Mouse (Mus musculus) brain, adult 2 months (tissue): ENCODE measurements at regions not wholly inside any gene's neighbourhood (a gene's known extent, or its start where the extent isn't known, plus 50 kb on each side); places are given as distances from the start of the nearest gene placed in this dataset.

Source experiments
- DNase-seq: peaks from one replicate; pipeline ENCODE4 v3.0.0; 2011; ENCODE audit warnings: low read depth, low spot score

GRCm38 (mm10) chr14:105841888-105842287 lies 54.7 kb downstream of the Spry2 start:
- DNase-seq: peak; percentile 5

GRCm38 (mm10) chr14:105837533-105837932 lies 59.1 kb downstream of the Spry2 start:
- DNase-seq: no peak

GRCm38 (mm10) chr14:105830701-105831100 lies 65.9 kb downstream of the Spry2 start:
- no peak for DNase-seq

GRCm38 (mm10) chr14:105830301-105830700 lies 66.3 kb downstream of the Spry2 start:
- no peak for DNase-seq

- no peak for DNase-seq
Observed at GRCm38 (mm10) chr14:105823129-105823528, 73.5 kb downstream of the Spry2 start.

DNA sequence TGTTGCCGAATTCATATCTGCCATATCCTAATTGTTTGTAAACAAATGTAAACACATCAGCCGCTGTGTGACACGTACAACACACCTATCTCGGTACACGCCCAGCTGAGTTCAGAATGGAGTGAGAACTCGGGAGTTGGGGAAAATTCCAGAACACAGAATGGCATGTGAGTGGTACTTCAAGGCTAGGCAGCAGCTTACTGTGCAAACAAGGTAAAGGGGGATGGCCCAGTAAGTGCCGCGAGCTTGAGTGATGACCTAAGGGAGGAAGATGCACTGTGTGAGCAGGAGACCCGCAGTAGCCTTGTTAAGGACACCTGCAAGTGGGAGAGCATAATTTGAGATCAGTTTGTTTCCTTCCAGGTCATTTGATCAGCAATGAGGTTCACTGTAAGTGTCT lies 74.0 kb downstream of the Spry2 start:
- DNase-seq: no peak

GRCm38 (mm10) chr14:105819534-105819933 lies 77.1 kb downstream of the Spry2 start:
- DNase-seq: no peak

GRCm38 (mm10) chr14:105818841-105819240 lies 77.8 kb downstream of the Spry2 start:
- DNase-seq: peak; percentile 17

- no peak for DNase-seq
Observed at GRCm38 (mm10) chr14:105817481-105817880, 79.1 kb downstream of the Spry2 start.

GRCm38 (mm10) chr14:105815827-105816226 lies 80.8 kb downstream of the Spry2 start:
- peak; percentile 37 for DNase-seq

DNA sequence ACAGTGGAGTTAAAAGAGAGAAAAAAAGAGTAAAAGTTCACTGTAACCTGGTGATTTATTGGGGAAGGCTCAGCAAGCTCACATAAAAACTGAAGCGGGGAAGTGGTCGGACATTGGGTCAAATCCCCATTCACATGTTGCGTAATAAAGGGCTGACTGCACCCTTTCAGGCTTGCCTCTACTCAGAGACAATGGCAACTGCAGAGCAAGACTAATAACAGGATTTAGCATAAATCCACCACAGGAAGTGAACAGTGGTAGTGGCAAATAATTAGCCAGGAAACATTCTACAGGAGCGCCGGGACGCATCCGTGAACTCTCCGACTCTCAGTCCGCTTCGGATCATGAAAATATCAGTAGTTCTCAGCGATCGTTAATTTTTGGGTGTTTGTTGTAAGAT lies 81.3 kb downstream of the Spry2 start:
- DNase-seq: no peak

DNA sequence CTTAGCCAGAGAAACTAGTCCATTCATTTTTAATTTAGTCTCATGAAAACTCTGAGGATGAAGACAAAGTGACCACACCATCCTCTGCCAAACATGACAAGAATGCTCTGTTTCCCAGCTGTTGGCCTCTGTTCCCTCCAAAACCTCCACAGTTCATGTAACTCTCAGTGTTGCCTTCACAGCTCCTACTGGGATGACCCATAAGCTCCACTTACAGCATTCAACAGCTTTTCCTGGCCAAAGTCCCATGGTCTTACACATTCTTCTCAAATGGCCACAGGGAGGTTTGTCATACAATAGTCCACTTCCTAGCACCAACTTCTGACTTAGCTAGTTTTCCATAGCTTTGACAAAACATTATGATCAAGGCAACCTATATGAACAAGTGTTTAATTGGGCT lies 83.0 kb downstream of the Spry2 start:
- DNase-seq: no peak

GRCm38 (mm10) chr14:105813097-105813496 lies 83.5 kb downstream of the Spry2 start:
- DNase-seq: no peak

DNA sequence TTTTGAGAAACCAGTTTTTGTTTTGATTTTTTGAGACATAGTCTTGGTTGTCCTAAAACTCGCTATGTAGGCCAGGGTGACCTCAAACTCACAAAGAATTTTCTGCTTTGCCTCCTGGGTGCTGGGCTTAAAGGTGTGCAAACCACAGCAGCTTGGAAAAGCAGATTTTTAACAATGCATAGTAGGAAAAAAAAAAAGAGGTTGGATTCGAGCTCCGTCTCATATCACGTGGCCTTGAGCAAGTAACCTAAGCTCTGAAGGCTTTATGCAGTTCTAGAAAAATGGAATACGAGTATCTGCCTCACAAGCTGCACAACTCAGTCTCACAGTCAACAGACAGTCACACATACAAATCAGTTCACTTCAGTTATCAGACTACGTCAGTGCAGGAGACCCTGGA lies 90.9 kb downstream of the Spry2 start:
- DNase-seq: no peak

GRCm38 (mm10) chr14:105805362-105805761 lies 91.3 kb downstream of the Spry2 start:
- peak; percentile 42 for DNase-seq

GRCm38 (mm10) chr14:105804761-105805160 lies 91.9 kb downstream of the Spry2 start:
- DNase-seq: no peak

DNA sequence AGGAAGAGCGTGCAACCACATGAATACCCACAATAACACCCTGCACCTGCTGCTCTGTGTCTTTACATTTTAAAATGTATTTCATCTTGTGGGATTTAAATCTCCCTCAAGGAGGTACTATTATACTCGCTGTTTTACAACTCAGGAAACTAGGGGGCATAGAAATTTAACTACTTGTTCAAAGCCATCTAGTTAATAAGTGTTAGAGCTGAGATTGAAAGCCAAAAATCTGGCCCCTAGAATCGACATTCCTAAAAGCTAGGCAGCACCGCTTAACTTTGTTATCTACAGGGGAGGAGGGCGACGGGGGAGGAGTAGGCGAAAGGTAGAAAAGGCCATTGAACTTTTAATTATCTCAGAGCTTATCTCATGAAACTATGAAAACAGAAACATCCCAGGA lies 93.3 kb downstream of the Spry2 start:
- DNase-seq: no peak

- peak; percentile 8 for DNase-seq
Observed at GRCm38 (mm10) chr14:105802529-105803280, 93.9 kb downstream of the Spry2 start.

DNA sequence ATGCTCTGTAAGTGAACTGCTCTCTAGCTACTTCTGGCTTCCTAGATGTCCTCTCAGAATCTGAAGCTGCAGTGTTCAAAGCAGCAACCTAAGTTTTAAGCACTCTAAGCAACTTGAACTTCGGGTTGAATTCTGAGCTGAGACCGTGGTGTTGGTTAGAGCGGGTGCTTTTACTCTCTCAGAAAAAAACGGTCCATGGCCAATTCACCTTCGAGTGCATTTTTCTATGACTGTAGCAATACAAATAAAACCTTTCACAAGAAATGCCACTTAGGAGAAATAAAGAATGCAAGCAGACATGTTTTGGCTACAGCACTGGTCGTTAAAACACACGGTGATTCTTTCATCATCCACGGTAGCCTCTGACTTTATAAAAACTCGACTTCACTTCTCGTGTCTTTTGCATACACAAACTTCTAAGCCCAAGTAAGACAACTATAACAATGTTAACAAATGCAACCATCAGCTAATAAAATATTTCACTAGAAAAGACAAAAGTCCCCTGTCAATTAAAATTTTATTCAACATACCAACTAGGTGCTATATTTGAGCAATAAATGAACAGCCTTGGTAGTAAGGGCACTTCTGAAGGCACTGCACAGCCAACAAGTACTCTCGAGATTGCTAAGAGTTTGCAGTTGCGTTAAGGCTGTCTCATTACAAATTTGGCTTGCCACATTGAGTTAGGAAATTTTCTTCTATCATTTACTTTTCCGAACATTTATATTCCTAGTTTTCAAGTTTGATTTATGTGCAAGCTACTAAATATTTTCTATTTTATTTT lies 96.3 kb downstream of the Spry2 start:
- no peak for DNase-seq

GRCm38 (mm10) chr14:105799401-105799861 lies 97.2 kb downstream of the Spry2 start:
- no peak for DNase-seq

DNA sequence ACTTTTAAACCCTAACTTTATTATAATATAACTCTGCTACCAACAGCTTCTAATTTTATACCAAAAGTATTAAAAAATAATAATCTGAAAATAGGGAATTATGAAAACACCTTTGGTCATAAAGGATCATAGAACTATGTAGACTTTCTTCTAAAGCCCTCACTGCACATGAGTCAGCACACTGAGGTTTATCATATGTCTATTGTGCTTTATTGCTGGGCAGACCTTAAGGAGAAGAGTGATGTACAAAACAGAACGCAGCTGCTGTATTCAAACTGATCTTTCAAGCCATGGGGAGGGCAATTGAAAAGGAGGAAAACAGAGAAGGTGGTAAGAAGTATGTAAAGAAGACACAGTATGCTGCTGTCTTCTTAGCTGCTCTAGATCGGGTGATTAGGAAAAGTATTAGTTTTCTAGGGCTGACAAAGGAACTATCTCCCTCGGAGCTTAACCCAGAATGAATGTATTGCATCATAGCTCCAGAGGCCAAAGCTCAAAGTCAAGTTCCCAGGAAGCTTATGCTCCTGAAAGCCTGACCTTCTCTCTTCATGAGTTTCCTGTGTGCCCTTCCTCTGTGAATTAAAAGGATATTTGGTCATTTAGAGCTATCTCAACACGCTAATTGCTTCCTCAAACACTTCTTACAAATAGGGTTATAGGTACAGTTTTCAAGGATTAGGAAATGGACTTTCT lies 103.5 kb downstream of the Spry2 start:
- no peak for DNase-seq

GRCm38 (mm10) chr14:105790441-105790840 lies 106.2 kb downstream of the Spry2 start:
- peak; percentile 79 for DNase-seq
